Mouse (Mus musculus) gastrocnemius, postnatal 10 days (tissue): ENCODE measurements at regions not wholly inside any gene's neighbourhood (a gene's known extent, or its start where the extent isn't known, plus 50 kb on each side); places are given as distances from the start of the nearest gene placed in this dataset.
"Not testable (repeated sequence)": the region's sequence is repeated elsewhere in the genome, so short reads cannot be mapped to it uniquely, and the experiment has no call there.

ENCODE experiments used
- DNase-seq: peaks from one replicate; pipeline ENCODE4 v3.0.0; 2021; ENCODE audit warnings: mixed read lengths

DNA sequence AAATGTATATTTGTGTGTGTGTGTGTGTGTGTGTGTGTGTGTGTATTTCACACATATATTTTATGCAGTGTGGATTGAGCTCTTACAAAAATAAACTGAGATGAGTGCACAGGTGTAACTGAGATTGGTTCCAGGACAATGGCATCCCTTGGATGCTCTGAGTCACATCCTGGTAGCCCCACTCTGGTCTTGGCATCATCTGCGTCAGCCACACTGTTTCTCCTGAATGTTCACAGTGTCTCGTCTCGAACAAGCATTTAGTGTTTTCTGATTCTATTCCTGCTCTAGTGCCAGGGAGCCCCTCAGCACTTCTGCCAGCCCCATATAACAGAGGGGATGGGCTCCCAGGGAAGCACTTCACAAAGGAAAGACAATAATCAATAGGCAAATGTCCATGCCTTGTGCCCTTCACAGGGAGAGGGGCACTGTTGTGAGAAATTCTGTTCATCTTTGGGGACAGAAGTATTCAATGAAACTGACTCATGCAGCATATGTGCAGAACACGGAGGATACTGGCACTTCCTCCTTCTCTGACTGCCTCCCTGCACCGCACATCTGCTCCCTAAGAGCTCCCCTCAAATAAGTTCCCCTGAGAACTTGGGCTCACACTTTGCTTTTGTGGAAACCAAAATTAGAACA lies 536.2 kb downstream of the Pdcd6ip start:
- no peak for DNase-seq

DNA sequence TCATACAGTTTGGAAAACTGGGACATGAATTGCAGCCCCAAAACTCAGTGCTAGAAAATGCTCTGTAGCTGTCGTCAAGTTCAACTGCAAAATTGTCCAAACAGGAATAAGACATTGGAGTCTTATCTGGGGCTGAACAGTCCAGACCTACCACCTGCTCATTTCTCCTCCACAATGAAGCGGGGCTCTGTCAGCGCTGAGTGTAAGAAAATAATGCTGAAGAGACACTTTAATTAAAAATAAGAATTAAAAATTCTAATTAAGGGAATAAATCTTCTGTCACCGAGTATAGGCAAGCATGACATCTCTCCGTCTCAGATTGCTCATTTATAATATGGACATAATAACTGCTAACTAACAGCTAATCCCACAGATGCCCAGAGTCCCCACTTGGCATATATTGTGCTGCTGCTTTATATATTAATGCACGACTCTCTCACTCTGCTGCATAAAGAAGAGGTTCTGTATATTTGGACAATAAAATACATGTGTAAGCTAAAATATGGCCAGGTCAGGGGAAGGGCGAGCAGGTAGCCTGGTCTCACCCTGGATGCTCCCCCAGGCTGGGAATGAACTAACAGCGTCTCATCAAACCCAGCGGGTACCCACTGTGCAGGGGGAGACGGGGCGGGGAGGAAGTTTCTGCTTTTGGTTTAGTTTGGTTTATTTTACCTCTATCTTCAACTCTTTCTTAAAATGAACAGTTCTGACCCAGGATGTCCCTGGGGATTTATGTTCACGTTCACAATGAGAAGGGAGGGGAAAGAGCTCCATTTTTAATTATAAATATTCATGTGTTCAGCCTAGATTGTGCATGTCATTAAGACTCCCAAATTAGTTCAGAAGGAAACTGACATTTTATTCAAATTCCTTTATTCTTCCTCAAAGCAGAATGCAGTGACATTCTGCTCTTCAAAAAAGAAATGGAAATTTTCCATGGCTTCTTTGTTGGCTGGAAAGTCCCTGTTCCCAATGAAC lies 544.9 kb downstream of the Pdcd6ip start:
- no peak for DNase-seq

DNA sequence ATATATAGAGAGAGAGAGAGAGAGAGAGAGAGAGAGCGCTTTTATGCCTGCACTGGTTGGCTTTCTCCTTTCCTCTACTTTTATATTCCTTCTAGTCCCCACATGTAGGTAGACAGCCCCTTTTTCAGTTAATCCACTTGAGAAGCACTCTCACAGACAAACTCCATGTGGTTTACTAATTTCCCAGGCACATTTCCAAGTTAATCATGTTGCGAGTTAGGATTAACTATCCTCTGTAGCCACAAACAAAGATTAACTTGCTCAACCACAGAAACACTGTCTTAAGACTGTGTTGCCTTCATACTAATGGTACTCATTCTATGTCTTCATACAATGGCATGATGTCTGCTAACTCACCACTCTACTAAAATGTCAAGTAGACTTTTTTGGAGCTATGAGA lies 548.0 kb downstream of the Pdcd6ip start:
- no peak for DNase-seq

DNA sequence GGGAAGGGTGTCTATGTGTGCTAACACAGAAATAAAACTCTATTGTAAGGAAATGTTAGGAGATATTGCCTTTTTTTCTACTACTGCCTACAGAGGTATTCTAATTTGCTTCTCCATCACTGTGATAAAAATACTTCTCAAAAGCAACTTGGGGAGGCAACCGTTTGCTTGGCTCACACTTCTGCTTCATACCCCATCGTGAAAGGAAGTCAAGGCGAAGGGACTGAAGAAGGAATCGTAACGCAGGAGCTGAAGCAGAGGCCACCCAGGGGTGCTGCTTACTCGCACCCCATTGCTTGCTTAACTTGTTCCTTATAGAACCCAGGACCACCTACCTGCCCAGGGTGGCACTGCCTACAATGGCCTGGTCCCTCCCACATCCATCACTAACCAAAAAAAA lies 550.0 kb downstream of the Pdcd6ip start:
- DNase-seq, result no peak

DNA sequence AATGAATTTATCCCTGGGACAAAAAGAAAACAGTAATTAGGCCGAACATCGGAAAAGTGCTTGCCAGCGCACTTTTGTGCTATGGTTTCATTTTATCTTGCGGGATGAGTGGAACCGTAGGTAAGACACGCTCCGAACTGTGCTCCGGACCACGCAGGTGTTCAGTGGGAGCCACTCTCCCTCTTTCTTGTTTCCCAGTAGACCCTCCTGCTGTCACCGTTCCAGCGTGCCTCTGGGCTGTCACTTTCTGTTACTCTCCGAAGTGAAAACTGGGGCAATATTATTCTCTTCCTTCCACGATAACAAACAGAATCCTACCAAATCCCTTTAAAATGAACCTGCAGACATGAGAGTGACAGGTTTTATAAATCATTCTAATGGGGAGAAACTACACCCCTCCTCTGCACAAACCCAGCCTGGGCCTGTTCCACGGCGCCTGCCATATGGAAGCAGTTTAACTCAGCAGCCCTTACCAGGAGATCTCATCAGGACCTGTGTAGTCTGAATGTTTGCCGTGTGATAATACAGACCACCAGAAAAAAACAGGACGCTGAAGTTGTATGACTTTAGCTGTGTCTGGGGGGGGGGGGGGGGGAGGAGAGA lies 550.5 kb downstream of the Pdcd6ip start:
- DNase-seq, result no peak

DNA sequence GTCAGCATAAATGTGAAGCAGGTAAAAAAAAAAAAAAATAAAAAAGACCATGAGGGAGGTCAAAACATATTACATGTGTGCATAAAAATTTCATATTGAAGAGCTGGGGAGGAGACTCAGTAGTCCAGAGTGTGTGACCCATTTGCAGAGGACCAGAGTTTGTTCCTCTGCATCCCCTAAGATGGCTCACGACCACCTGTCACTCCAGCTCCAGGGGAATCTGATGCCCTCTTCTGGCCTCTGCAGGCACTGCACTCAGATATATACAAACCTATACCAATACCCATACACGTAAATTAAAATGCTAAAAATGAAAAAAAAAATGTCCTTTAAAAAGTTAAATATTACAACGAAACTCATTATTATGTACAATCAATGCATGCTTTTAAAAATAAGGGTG lies 551.4 kb downstream of the Pdcd6ip start:
- no peak for DNase-seq

DNA sequence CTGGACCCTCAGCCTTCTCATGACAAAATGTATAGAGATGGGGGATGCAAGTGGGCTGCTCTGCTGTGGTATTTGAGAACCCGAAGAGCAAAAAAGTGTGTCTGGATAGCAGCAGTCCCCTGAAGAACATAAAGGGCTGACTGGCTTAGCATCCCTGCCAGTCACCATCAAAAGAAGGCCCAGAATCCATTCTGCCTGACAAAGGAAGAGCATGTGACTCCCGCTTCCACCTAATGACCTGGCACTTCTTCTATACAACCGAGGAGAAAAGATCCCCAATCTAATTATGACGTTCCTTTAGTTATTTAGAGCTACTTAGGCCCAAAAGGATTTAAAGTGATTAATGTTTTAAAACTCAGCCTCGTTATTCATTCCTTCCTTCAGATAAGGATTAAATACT lies 559.0 kb downstream of the Pdcd6ip start:
- DNase-seq, result no peak

DNA sequence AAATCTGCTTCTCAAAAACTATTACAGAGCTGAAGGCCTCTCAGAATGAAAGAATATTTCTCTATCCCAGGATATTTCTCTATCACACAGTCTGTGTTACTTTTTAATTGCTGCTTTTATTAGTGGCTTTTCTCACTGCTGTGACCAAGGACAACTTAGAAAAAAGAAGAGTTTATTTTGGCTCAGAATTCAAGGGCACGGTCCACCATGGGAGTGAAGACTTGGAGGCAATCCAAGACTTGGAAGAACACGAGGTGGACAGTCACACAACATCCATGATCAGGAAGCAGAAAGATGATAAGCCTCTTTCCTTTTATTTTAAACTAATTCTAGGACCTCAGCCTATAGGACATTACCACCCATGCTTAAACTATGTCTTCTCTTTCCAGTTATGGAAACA lies 561.5 kb downstream of the Pdcd6ip start:
- DNase-seq, result no peak

DNA sequence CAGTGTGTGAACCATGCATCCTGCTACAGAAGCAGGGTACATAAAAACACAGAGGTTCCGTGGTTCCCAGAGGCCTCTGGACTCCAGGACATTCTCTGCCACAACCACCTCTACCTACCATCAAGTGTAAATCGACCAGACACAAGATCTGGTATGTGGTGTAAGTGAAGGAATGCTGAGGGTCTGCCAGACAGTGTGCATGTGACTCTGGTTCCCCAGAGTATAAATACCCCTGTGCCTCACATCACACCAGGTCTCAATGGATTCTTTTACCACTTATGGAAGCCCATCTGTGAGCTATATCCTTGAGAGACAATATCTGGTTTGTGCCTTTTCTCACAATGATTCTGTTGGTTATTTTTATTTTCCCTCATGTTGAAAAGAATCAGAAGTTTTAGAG lies 563.0 kb downstream of the Pdcd6ip start:
- DNase-seq, result no peak

DNA sequence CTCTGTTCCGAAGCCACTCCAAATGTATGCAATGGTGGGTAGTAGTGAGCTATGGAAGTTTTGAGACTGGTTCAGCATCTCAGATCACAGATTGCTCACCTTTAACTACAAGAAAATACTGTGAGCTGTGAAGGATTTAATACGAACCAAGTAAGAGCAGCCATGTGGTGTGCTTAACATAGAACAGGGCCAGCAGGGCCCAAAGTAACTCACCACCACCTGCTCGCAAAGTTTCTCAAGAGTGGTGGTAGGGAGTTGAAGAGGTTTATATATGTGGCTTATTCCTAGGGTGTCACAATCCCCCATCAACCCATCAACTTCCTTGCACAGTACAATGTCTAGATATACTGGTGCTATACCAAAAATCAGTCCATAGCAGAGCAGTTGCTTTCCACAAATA lies 573.4 kb downstream of the Pdcd6ip start:
- no peak for DNase-seq

DNA sequence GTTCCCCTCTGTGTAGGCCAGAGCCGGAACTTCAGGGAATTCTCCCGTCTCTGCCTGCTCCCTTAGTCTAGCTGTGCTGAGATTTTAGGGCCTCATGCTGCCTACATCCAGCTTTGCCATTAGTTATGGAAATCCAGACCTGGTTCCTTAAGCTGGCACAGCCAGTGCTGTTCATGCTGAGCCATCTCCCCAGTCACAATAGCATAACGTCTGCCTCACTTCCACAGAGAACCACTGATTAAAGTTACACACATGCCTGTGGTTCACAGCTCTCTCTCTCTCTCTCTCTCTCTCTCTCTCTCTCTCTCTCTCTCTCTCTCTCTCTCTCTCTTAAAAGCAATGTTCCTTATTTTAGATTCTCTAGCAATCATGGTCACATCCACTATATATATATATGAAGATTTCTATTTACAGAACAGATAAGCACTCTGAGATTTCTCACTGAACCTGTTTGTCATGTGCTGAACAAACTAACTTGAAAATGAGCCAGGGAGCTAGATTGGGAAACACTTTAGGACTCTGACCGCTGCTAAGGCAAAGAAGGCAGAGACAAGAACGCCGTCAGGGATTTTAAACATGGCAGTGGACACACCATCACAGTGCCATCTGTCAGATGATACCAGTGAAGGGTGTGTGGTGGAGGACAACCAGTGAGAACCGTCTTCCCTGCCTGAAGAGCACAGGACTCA lies 584.9 kb downstream of the Pdcd6ip start:
- no peak for DNase-seq

DNA sequence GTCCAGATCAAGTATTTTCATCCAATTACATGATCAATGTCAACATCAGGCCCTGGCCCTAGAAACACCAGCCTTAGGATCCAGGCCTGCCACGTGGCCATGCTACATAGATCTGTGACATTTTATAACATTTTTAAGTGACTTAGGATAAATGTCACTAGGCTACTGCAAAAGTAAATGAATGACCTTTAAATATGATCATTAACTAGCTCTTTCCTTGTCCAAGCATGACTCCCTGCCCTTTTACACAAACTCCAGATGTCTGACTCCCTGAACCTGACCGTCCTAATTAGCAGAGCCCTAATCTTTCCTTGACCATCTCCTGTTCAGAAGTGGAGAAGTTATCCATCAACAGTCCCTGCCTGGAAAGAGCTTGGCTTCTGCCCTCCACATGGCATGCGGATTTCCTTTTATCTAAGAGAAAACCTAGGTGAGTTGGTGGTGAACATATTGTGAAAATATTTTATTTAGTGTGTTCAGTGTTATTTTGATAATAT lies 585.8 kb downstream of the Pdcd6ip start:
- no peak for DNase-seq

DNA sequence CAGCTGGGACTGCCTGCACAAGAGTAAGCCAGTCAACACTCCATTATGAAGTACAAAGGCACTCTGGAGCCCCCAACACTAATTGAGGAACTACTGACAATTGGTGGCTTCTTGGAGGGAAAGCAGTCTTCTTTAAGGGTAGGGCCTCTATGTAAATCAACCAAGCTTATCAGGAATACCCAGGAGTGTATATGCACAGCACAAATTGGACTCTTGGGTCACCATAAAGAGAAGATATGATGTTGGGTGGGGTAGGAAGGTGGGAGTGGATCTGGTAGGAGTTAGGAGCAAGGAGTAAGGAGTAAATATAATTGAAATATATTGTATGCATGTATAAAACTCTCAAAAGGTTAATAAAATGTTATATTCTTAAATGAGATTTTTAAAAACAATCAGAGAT lies 587.7 kb downstream of the Pdcd6ip start:
- no peak for DNase-seq

DNA sequence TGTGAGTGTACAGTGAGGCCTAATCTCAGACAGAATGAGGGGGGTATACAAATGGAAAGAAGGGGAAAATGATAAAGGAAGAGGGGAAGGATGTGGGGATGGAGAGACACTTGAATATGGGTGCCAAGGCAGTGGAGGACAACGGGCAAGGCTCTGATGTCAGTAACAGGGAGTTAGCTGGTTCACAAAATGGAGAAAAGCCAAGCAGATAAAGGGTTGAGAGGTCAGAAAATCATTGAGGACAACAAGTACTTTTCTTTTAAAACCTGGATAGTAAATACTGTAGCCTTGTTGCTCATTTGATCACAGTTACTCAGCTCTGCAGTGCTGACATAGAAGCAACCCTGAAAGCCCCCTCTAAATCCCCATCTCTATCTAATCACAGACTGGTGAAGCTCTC lies 588.3 kb downstream of the Pdcd6ip start:
- no peak for DNase-seq

DNA sequence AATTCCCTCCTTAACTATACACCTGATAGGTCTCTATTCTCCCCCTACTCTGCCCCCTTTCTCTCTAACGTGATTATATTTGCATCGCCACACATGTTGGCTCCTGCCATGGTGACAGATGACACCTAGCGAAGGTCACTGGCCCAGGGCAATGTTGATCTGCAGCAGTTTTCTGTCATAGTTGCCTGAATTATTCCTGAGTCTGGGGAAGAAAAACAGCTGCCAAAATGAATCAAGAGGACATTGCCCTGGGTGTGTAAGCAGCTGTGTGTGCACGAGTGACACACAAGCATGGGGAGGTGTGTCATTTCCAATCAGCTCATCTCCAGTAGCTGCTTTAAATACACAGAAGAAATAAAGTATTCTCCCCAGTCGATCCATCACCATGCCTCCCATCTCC lies 592.5 kb downstream of the Pdcd6ip start:
- no peak for DNase-seq

DNA sequence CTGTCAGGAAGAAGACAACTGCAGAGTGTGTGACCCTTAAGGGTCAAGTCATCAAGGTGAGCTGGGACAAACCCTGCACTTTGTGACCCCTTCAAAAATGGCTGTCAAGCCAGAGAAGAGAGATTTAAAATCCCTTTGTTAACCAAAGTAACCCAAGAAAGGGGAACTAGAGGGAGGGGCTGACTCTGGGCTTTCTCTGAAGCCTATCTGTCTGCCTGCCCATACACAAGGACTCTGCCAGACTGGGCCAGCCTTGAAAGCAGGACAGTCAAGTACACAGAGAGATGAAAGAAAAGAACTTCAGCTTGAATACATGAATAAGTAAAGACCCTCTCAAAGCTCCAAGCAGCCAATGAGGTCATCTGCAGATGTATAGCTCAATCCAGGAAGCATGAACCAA lies 595.3 kb downstream of the Pdcd6ip start:
- no peak for DNase-seq

DNA sequence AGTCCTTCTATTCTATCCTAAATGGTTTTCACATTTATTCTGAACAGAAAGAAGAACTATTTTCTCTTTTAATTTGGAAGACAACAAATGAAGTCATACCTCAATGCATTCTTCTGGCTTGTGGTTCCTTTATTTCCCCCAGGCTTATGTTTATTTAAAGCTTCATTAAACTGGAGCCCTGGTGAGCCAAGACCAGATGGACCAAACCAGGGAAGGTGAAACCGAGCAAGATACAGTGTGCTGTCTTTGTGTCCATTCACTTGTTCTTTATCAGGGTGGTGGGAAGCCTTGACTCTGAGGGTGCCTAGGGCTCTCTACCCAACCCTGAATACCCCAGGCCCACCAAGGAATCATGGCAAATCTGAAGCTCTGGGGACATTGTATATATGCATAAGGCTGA lies 606.3 kb downstream of the Pdcd6ip start:
- DNase-seq, result no peak

DNA sequence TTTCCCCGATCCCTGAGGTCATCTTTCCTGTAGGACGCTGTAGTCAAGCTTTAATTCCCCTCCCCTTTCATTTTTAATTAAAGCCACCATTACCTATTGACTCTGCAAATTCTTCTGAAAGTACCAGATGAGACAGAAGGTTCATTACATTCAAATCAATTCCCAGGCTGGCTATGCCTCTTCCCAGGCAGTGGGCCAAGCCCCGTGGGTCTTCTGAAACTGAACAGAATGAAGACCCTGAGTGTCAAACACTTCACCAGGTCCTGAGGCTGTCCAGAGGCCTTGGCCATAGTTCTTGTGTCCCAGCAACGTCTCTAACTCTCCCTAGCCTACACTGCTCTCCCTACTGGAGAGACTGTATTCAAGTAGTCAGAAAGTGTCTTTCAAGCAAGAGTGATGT lies 607.4 kb downstream of the Pdcd6ip start:
- no peak for DNase-seq

DNA sequence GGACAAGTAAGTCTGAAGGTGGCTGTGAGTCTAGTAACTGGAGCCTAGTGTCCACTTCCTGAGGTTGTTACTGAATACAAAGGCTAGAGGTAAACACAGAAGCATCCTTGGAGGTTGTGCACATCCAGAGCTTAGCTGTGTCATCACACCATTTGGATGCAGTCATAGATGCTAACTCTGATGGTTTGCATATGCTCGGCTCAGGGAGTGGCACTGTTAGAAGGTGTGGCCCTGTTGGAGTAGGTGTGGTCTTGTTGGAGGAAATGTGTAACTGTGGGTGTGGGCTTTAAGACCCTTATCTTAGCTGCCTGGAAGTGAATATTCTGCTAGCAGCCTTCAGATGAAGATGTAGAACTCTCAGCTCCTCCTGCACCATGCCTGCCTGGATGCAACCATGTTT lies 612.6 kb downstream of the Pdcd6ip start:
- DNase-seq, result not testable (repeated sequence)

DNA sequence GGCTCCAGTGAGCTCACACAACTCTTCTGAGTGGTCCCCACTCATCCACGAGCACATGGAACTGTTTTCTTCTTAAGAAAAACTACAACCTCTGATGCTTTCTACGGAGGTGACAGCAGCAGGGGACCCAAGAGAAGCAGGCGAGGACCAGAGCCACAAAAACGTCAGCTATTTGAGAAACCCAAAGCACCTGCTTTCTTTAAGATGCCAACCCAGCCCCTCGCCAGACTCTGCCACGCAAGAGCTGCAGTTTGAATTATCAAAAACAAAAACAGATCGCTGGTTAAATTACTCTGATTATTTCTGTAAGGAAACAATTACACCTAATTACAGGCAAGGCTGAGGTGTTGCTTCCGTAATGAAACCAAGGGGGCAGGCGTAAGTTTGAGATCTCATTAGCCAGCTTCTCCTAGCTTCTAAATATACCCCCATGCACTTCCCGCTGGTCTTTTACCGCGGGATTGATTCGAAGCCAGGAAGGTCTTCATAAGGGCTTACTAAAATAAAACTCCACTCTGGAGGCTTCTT lies 614.1 kb downstream of the Pdcd6ip start:
- DNase-seq, result no peak

DNA sequence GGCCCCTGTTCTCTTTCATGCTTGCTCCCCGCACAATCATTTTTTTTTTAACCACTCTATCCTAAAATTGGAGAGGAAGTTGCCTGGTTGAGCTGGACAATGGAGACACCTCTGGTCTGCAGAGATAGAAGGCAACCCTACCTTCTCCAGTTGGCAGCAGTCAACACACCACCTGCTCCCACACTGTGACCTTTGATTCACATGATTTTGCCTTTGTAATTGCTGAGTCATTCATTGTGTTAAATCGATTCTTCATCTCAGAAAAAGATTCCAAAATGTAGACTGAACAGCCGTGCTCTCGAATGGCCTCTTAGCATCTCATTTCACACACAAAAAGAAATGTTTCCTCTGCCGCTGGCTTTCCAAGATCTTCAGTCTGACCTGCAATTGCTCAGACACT lies 616.2 kb downstream of the Pdcd6ip start:
- DNase-seq, result no peak

DNA sequence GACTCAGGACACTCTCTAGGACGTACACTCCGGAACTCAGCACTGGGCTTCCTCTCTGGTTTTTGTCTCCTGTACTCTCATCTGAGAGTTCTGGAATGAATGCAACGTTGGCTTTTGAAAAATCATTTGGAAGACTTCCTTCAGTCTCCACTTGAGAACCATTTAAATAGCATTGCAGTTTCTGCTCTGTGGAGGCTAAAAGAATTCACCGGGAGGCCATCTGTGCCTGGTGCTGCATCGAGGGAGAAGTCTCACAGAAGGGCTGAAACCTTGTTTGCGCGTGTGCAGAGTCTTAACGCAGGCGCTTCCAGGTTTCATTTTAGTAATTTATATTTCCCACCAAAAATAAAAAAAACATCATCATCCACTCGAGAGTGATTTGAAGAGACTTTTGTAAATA lies 620.3 kb downstream of the Pdcd6ip start:
- DNase-seq, result no peak
